24 mouse cellular contexts compared by ENCODE assay signal in genomic region chr10:21085044-21085443, GRCm38 (mm10).
DNase-seq lines count a peak whose midpoint lies in the region; ATAC-seq and TF ChIP-seq lines count a peak whose summit lies in the region.
"Had no signal": no experiment of that assay in that cellular context is flagged by ENCODE, and none has a peak within 500 bp of the region (broad histone marks: within the 10 kb centered on the region; RNA-seq: fewer than 3 reads in every experiment).

No protein-coding gene starts in this region.

- DNase-seq in forebrain, postnatal 0 days, result no peak
- no peak for DNase-seq in forebrain, embryonic 11.5 days (ENCODE audit: low spot score)
- no peak for DNase-seq in midbrain, embryonic 14.5 days
- no peak for DNase-seq in midbrain, embryonic 10.5 days (ENCODE audit: low spot score)
- no peak for DNase-seq in midbrain, embryonic 11.5 days (ENCODE audit: low spot score, missing footprints)
- DNase-seq in midbrain, postnatal 0 days (ENCODE audit: low spot score), result no peak
- DNase-seq in right cerebral cortex, adult 2 months (ENCODE audit: low spot score in 2 of 2), result no peak
- DNase-seq: adrenal gland, adult 2 months; adrenal gland, postnatal 10 days; adrenal gland, postnatal 25 days; B cell, adult 2 months; cerebellum, adult 11-12 months; cerebellum, adult 2 months; cerebellum, adult 9-10 months; cerebellum, postnatal 25 days had no signal

- H3K36me3 ChIP-seq in forebrain, postnatal 0 days (ENCODE audit: insufficient read depth), result peaks cover 4% of the 10 kb centered on the region
- no peaks in the 10 kb centered on the region for H3K36me3 ChIP-seq in forebrain, embryonic 11.5 days (ENCODE audit: control insufficient read depth, insufficient read depth, low read length)
- H3K36me3 ChIP-seq in midbrain, embryonic 14.5 days (ENCODE audit: control insufficient read depth, insufficient read depth, low read length), result peaks cover 3% of the 10 kb centered on the region; the same call in 1 of the 2 replicates
- 0 out of 2 replicates have a peak, but pooled peaks cover 3% of the 10 kb centered on the region for H3K36me3 ChIP-seq in midbrain, embryonic 10.5 days
- H3K36me3 ChIP-seq in midbrain, embryonic 16.5 days (ENCODE audit: control insufficient read depth, insufficient read depth, low read length), result 0 out of 2 replicates have a peak, but pooled peaks cover under 1% of the 10 kb centered on the region
- no peaks in the 10 kb centered on the region for H3K36me3 ChIP-seq in midbrain, embryonic 11.5 days (ENCODE audit: control insufficient read depth, insufficient read depth, low read length)
- peaks cover 4% of the 10 kb centered on the region; the same call in 1 of the 2 replicates for H3K36me3 ChIP-seq in midbrain, postnatal 0 days (ENCODE audit: insufficient read depth, low read length)
- H3K36me3 ChIP-seq: embryonic facial prominence, embryonic 10.5 days; embryonic facial prominence, embryonic 12.5 days; forebrain, embryonic 12.5 days had no signal

- no peak overlapping the region for H3K27ac ChIP-seq in forebrain, postnatal 0 days (ENCODE audit: low read depth, low read length)
- no peak overlapping the region for H3K27ac ChIP-seq in forebrain, embryonic 11.5 days (ENCODE audit: low read depth, low read length)
- H3K27ac ChIP-seq in midbrain, embryonic 14.5 days (replicated peaks; ENCODE audit: low read depth, low read length), result no peak overlapping the region
- no peak overlapping the region for H3K27ac ChIP-seq in midbrain, embryonic 10.5 days (replicated peaks)
- no peak overlapping the region for H3K27ac ChIP-seq in midbrain, embryonic 16.5 days (ENCODE audit: low read length)
- no peak overlapping the region for H3K27ac ChIP-seq in midbrain, embryonic 11.5 days (ENCODE audit: low read depth, low read length)
- H3K27ac ChIP-seq in midbrain, postnatal 0 days (ENCODE audit: low read depth, low read length), result no peak overlapping the region
- H3K27ac ChIP-seq: embryonic facial prominence, embryonic 10.5 days; embryonic facial prominence, embryonic 12.5 days; forebrain, embryonic 12.5 days had no signal

- ATAC-seq in forebrain, postnatal 0 days, result peak; percentile 64; the same call in 1 of the 2 replicates
- no peak for ATAC-seq in forebrain, embryonic 11.5 days (replicated peaks; ENCODE audit: low FRiP score)
- ATAC-seq in midbrain, embryonic 14.5 days (ENCODE audit: low FRiP score, low TSS enrichment), result 0 out of 2 replicates have a peak, but pooled peaks have one; percentile 12
- ATAC-seq in midbrain, embryonic 16.5 days, result 0 out of 2 replicates have a peak, but pooled peaks have one; percentile 43
- ATAC-seq in midbrain, embryonic 11.5 days (ENCODE audit: low FRiP score), result no peak
- peak; percentile 50; the same call in 1 of the 2 replicates for ATAC-seq in midbrain, postnatal 0 days (ENCODE audit: low FRiP score)
- ATAC-seq: CD4-positive, CD25-positive, alpha-beta regulatory T cell, adult 4 months; forebrain, embryonic 14.5 days; forebrain, embryonic 16.5 days; Patski had no signal

- no peak overlapping the region for H3K4me2 ChIP-seq in forebrain, postnatal 0 days (ENCODE audit: low read depth)
- H3K4me2 ChIP-seq in forebrain, embryonic 11.5 days (ENCODE audit: low read depth, low read length, severe bottlenecking), result no peak overlapping the region
- no peak overlapping the region for H3K4me2 ChIP-seq in midbrain, embryonic 14.5 days (ENCODE audit: low read length)
- no peak overlapping the region for H3K4me2 ChIP-seq in midbrain, embryonic 16.5 days (ENCODE audit: low read length)
- no peak overlapping the region for H3K4me2 ChIP-seq in midbrain, embryonic 11.5 days
- H3K4me2 ChIP-seq in midbrain, postnatal 0 days (ENCODE audit: low read depth, low read length, poor library complexity, severe bottlenecking), result no peak overlapping the region
- H3K4me2 ChIP-seq: embryonic facial prominence, embryonic 12.5 days; forebrain, embryonic 12.5 days had no signal

- H3K9me3 ChIP-seq in forebrain, postnatal 0 days (ENCODE audit: low read length), result no peaks in the 10 kb centered on the region
- no peaks in the 10 kb centered on the region; the same call in 1 of the 2 replicates for H3K9me3 ChIP-seq in forebrain, embryonic 11.5 days (ENCODE audit: control insufficient read depth, low read length)
- H3K9me3 ChIP-seq in midbrain, embryonic 14.5 days (ENCODE audit: control insufficient read depth, low read length), result no peaks in the 10 kb centered on the region
- H3K9me3 ChIP-seq in midbrain, embryonic 10.5 days (replicated peaks), result peaks cover 3% of the 10 kb centered on the region; the same call in 1 of the 2 replicates
- no peaks in the 10 kb centered on the region for H3K9me3 ChIP-seq in midbrain, embryonic 16.5 days (replicated peaks; ENCODE audit: control insufficient read depth, low read length, poor library complexity, severe bottlenecking)
- H3K9me3 ChIP-seq in midbrain, embryonic 11.5 days (ENCODE audit: control insufficient read depth, low read length), result no peaks in the 10 kb centered on the region
- no peaks in the 10 kb centered on the region for H3K9me3 ChIP-seq in midbrain, postnatal 0 days (ENCODE audit: low read length)
- H3K9me3 ChIP-seq: embryonic facial prominence, embryonic 10.5 days; embryonic facial prominence, embryonic 12.5 days had no signal

- TF ChIP-seq CTCF in forebrain, postnatal 0 days (IDR thresholded peaks at IDR 0.05; ENCODE audit: low read depth), result no peak
- TF ChIP-seq CTCF in midbrain, postnatal 0 days (IDR thresholded peaks at IDR 0.05), result no peak

- 80% methylated on average over 5 of the region's 5 CpGs for WGBS in forebrain, postnatal 0 days
- 87% methylated on average over 5 of the region's 5 CpGs for WGBS in forebrain, embryonic 11.5 days
- WGBS in midbrain, embryonic 14.5 days, result 72% methylated on average over 5 of the region's 5 CpGs
- 85% methylated on average over 5 of the region's 5 CpGs for WGBS in midbrain, embryonic 10.5 days
- WGBS in midbrain, embryonic 16.5 days, result 72% methylated on average over 5 of the region's 5 CpGs
- 79% methylated on average over 5 of the region's 5 CpGs for WGBS in midbrain, embryonic 11.5 days
- 66% methylated on average over 5 of the region's 5 CpGs for WGBS in midbrain, postnatal 0 days

- H3K4me3 ChIP-seq in forebrain, postnatal 0 days (ENCODE audit: low read depth, low read length), result no peak overlapping the region
- no peak overlapping the region for H3K4me3 ChIP-seq in forebrain, embryonic 11.5 days (ENCODE audit: low read depth, low read length)
- H3K4me3 ChIP-seq in midbrain, embryonic 14.5 days (replicated peaks; ENCODE audit: low read depth, low read length), result no peak overlapping the region
- H3K4me3 ChIP-seq in midbrain, embryonic 10.5 days, result no peak overlapping the region
- H3K4me3 ChIP-seq in midbrain, embryonic 16.5 days (ENCODE audit: low read depth, low read length), result no peak overlapping the region
- H3K4me3 ChIP-seq in midbrain, embryonic 11.5 days (ENCODE audit: low read depth, low read length), result no peak overlapping the region
- no peak overlapping the region for H3K4me3 ChIP-seq in midbrain, postnatal 0 days (ENCODE audit: low read depth, low read length)
- H3K4me3 ChIP-seq: embryonic facial prominence, embryonic 10.5 days; embryonic facial prominence, embryonic 12.5 days; forebrain, embryonic 12.5 days had no signal

- no peak overlapping the region for H3K9ac ChIP-seq in forebrain, postnatal 0 days
- H3K9ac ChIP-seq in forebrain, embryonic 11.5 days (ENCODE audit: low read length), result no peak overlapping the region
- no peak overlapping the region for H3K9ac ChIP-seq in midbrain, embryonic 14.5 days (replicated peaks; ENCODE audit: low read length)
- no peak overlapping the region for H3K9ac ChIP-seq in midbrain, embryonic 16.5 days (ENCODE audit: low read depth, low read length)
- H3K9ac ChIP-seq in midbrain, embryonic 11.5 days (ENCODE audit: low read length), result no peak overlapping the region
- no peak overlapping the region for H3K9ac ChIP-seq in midbrain, postnatal 0 days (replicated peaks; ENCODE audit: low read length, poor library complexity, severe bottlenecking)
- H3K9ac ChIP-seq: embryonic facial prominence, embryonic 12.5 days; forebrain, embryonic 12.5 days had no signal

- no peaks in the 10 kb centered on the region for H3K27me3 ChIP-seq in forebrain, postnatal 0 days (ENCODE audit: insufficient read depth, low read length)
- H3K27me3 ChIP-seq in forebrain, embryonic 11.5 days (ENCODE audit: control insufficient read depth, insufficient read depth, low read length), result peaks cover 31% of the 10 kb centered on the region; the same call in 1 of the 2 replicates
- no peaks in the 10 kb centered on the region for H3K27me3 ChIP-seq in midbrain, embryonic 14.5 days (ENCODE audit: control insufficient read depth, insufficient read depth, low read length)
- peaks cover 44% of the 10 kb centered on the region for H3K27me3 ChIP-seq in midbrain, embryonic 10.5 days (ENCODE audit: low read depth, poor library complexity, severe bottlenecking)
- H3K27me3 ChIP-seq in midbrain, embryonic 16.5 days (ENCODE audit: control insufficient read depth, insufficient read depth, low read depth, low read length), result no peaks in the 10 kb centered on the region
- H3K27me3 ChIP-seq in midbrain, embryonic 11.5 days (ENCODE audit: control insufficient read depth, insufficient read depth, low read length), result no peaks in the 10 kb centered on the region; the same call in 1 of the 2 replicates
- H3K27me3 ChIP-seq in midbrain, postnatal 0 days (ENCODE audit: insufficient read depth, low read length), result no peaks in the 10 kb centered on the region
- H3K27me3 ChIP-seq: CH12.LX; embryonic facial prominence, embryonic 12.5 days; Patski had no signal

- H3K4me1 ChIP-seq in forebrain, postnatal 0 days (ENCODE audit: insufficient read depth), result no peaks in the 10 kb centered on the region
- peaks cover 8% of the 10 kb centered on the region; the same call in 1 of the 2 replicates for H3K4me1 ChIP-seq in forebrain, embryonic 11.5 days (replicated peaks; ENCODE audit: control insufficient read depth, insufficient read depth, low read length)
- no peaks in the 10 kb centered on the region for H3K4me1 ChIP-seq in midbrain, embryonic 14.5 days (ENCODE audit: control insufficient read depth, insufficient read depth, low read length)
- H3K4me1 ChIP-seq in midbrain, embryonic 10.5 days, result peaks cover 26% of the 10 kb centered on the region
- no peaks in the 10 kb centered on the region for H3K4me1 ChIP-seq in midbrain, embryonic 16.5 days (ENCODE audit: control insufficient read depth, insufficient read depth, low read length)
- peaks cover 8% of the 10 kb centered on the region; the same call in 1 of the 2 replicates for H3K4me1 ChIP-seq in midbrain, embryonic 11.5 days (ENCODE audit: control insufficient read depth, insufficient read depth, low read length)
- no peaks in the 10 kb centered on the region for H3K4me1 ChIP-seq in midbrain, postnatal 0 days (ENCODE audit: insufficient read depth, low read length)

Comparison
In these comparisons a context has a peak if more than half of its experiments do, and no peak if none do; other contexts are left out.
1. ATAC-seq: peak in forebrain, postnatal 0 days (single experiment), midbrain, embryonic 14.5 days (single experiment), midbrain, embryonic 16.5 days (single experiment) and midbrain, postnatal 0 days (single experiment); none in forebrain, embryonic 11.5 days (single experiment) and midbrain, embryonic 11.5 days (single experiment).